10 mouse cellular contexts compared by ENCODE assay signal in the genomic region with DNA sequence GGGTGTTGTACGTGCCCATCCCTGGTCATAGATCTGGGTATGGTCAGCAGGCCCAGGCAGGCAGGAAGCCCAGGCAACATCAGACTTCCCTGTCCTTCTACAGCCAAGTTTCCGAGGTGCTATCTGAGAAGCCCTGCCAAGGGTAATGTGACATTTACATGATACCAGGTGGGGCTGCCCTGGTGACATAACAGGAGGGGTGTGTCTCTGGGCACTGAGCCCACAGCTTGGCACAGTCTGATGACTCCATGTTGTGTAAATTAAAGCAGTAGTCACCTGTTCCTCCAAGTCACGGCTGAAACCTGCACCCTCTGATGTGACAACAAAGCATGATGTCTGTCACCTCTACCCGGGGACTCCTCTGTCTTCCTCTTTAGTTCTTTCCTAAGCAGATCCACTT.
DNase-seq lines count a peak whose midpoint lies in the region; ATAC-seq lines count a peak whose summit lies in the region.
"Had no signal": no experiment of that assay in that cellular context is flagged by ENCODE, and none has a peak within 500 bp of the region (broad histone marks: within the 10 kb centered on the region; RNA-seq: fewer than 3 reads in every experiment).

No protein-coding gene starts in this region.

- no peak overlapping the region for H3K9ac ChIP-seq in stomach, embryonic 14.5 days (replicated peaks; ENCODE audit: low read depth, low read length)
- H3K9ac ChIP-seq: hindbrain, embryonic 13.5 days had no signal

- H3K36me3 ChIP-seq in stomach, embryonic 14.5 days (ENCODE audit: control insufficient read depth, insufficient read depth, low read length) = no peaks in the 10 kb centered on the region
- H3K36me3 ChIP-seq: hindbrain, embryonic 13.5 days had no signal

- H3K4me2 ChIP-seq in stomach, embryonic 14.5 days (replicated peaks; ENCODE audit: low read depth, low read length) = no peak overlapping the region
- H3K4me2 ChIP-seq: hindbrain, embryonic 13.5 days had no signal

- WGBS in stomach, embryonic 14.5 days = 71% methylated on average over 4 of the region's 4 CpGs

- H3K4me1 ChIP-seq in stomach, embryonic 14.5 days (ENCODE audit: control insufficient read depth, insufficient read depth, low read length) = no peaks in the 10 kb centered on the region

- H3K9me3 ChIP-seq in stomach, embryonic 14.5 days (ENCODE audit: control insufficient read depth, low read depth, low read length) = no peaks in the 10 kb centered on the region
- H3K9me3 ChIP-seq: hindbrain, embryonic 13.5 days had no signal

- no peak overlapping the region for H3K27ac ChIP-seq in stomach, embryonic 14.5 days (ENCODE audit: low read length)
- H3K27ac ChIP-seq: hindbrain, embryonic 13.5 days had no signal

- no peak overlapping the region for H3K4me3 ChIP-seq in stomach, embryonic 14.5 days (ENCODE audit: low read depth, low read length)
- H3K4me3 ChIP-seq: hindbrain, embryonic 13.5 days had no signal

- no peak for ATAC-seq in cerebellum, adult (ENCODE audit: insufficient number of reproducible peaks, low FRiP score, low TSS enrichment)
- ATAC-seq in stomach, embryonic 14.5 days (ENCODE audit: insufficient number of reproducible peaks, insufficient read depth, low FRiP score, low read depth) = 0 out of 2 replicates have a peak, but pooled peaks have one; percentile 14

- no peaks in the 10 kb centered on the region for H3K27me3 ChIP-seq in stomach, embryonic 14.5 days (ENCODE audit: control insufficient read depth, insufficient read depth, low read length)
- H3K27me3 ChIP-seq: hindbrain, embryonic 13.5 days had no signal

- DNase-seq in cerebellum, adult 11 months = peak; percentile 45
- peak; percentile 34 to 35 for DNase-seq in urinary bladder, adult 18-20 months (ENCODE audit: low spot score in 2 of 2)
- DNase-seq in urinary bladder, postnatal 10 days (ENCODE audit: low spot score) = no peak
- peak; percentile 55 for DNase-seq in kidney, adult 9 months
- no peak for DNase-seq in thymus, postnatal 10 days (ENCODE audit: low spot score in 2 of 2)
- no peak for DNase-seq in left cerebral cortex, adult 9 months (ENCODE audit: low spot score in 2 of 2)
- DNase-seq: liver had no signal

Comparison
In these comparisons a context has a peak if more than half of its experiments do, and no peak if none do; other contexts are left out.
1. DNase-seq: peak in cerebellum, adult 11 months (single experiment), urinary bladder, adult 18-20 months (2 of 2) and kidney, adult 9 months (single experiment); none in urinary bladder, postnatal 10 days (single experiment), thymus, postnatal 10 days (0 of 2) and left cerebral cortex, adult 9 months (0 of 2).